10 mouse cellular contexts compared by ENCODE assay signal in the genomic region with DNA sequence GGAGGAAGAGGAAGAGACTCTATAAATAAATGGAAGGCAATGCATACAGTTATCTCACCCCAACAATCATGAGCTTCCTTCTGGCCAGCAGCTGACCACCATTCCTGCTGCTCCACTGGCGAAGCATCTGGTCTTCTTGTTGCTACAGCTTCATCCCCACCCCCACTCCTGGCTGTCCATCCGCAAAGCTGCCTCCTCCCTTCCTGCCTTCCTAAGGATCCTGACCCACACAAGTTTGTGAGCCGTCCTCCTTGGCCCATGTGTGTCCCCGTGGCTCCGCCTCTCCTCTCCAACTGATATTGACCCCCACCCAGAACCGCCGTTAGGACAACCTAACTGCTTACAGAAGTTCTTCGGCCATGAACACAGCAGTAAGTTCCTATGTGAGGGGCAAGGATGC. TPM values are rescaled to one million over a fixed set of nuclear protein-coding genes. Genes with fewer than 3 reads are reported as not detected.
A peak's percentile ranks its signal among the peaks of the same experiment; 100 is the strongest.
DNase-seq lines count a peak whose midpoint lies in the region; ATAC-seq and TF ChIP-seq lines count a peak whose summit lies in the region.
"Had no signal": no experiment of that assay in that cellular context is flagged by ENCODE, and none has a peak within 500 bp of the region (broad histone marks: within the 10 kb centered on the region; RNA-seq: fewer than 3 reads in every experiment).

No protein-coding gene starts in this region.

- no peak for TF ChIP-seq CTCF in heart, adult 2 months (IDR thresholded peaks at IDR 0.05)

- H3K27me3 ChIP-seq in heart, embryonic 11.5 days (ENCODE audit: control insufficient read depth, insufficient read depth, low read length) = no peaks in the 10 kb centered on the region
- no peaks in the 10 kb centered on the region for H3K27me3 ChIP-seq in heart, adult 2 months (ENCODE audit: control insufficient read depth, insufficient read depth, low read length)

- no peak overlapping the region for H3K4me3 ChIP-seq in heart, embryonic 11.5 days (ENCODE audit: low read depth, low read length)
- no peak overlapping the region for H3K4me3 ChIP-seq in heart, adult 2 months
- H3K4me3 ChIP-seq: myocyte had no signal

- 24% methylated on average over 8 of the region's 8 CpGs for WGBS in heart, embryonic 11.5 days (ENCODE audit: insufficient replicate concordance)
- WGBS in heart, adult 2 months = 25% methylated on average over 8 of the region's 8 CpGs

- H3K9me3 ChIP-seq in heart, embryonic 11.5 days (replicated peaks; ENCODE audit: control insufficient read depth, low read length) = no peaks in the 10 kb centered on the region

- no peak for TF ChIP-seq POLR2A in heart, adult 2 months (IDR thresholded peaks at IDR 0.05; ENCODE audit: insufficient read depth, low read depth, low read length)

- H3K27ac ChIP-seq in heart, embryonic 11.5 days (ENCODE audit: low read depth, low read length) = peak overlapping the region; percentile 65
- no peak overlapping the region for H3K27ac ChIP-seq in heart, adult 2 months

- peaks cover 62% of the 10 kb centered on the region for H3K4me1 ChIP-seq in heart, embryonic 11.5 days (ENCODE audit: control insufficient read depth, insufficient read depth, low read length)
- H3K4me1 ChIP-seq in heart, adult 2 months (ENCODE audit: control insufficient read depth, insufficient read depth, low read length) = peaks cover 8% of the 10 kb centered on the region

- no peaks in the 10 kb centered on the region for H3K36me3 ChIP-seq in heart, embryonic 11.5 days (ENCODE audit: control insufficient read depth, insufficient read depth, low read length)
- H3K36me3 ChIP-seq in heart, adult 2 months (ENCODE audit: control insufficient read depth, insufficient read depth, low read length) = no peaks in the 10 kb centered on the region

- H3K9ac ChIP-seq in heart, embryonic 11.5 days (ENCODE audit: low read depth, low read length) = no peak overlapping the region
- H3K9ac ChIP-seq in heart, adult 2 months (ENCODE audit: low read depth, low read length) = no peak overlapping the region

- no peak for DNase-seq in heart, adult 2 months
- DNase-seq in lung, postnatal 10 days = peak; percentile 41
- no peak for DNase-seq in lung, postnatal 14 days
- DNase-seq in heart, postnatal 4 days = peak; percentile 55
- peak; percentile 70 for DNase-seq in retina, postnatal 1 day
- DNase-seq in adrenal gland, adult (ENCODE audit: inconsistent age in 2 of 2, low spot score in 1 of 2) = no peak
- DNase-seq in spleen, adult 12 weeks (ENCODE audit: low spot score) = no peak
- DNase-seq: cerebellum, adult 9-10 months had no signal

- peak overlapping the region; percentile 52 for H3K4me2 ChIP-seq in heart, embryonic 11.5 days

- no peak for TF ChIP-seq EP300 in heart, adult 2 months (IDR thresholded peaks at IDR 0.05; ENCODE audit: insufficient read depth, low read depth, low read length)

- ATAC-seq in heart, embryonic 11.5 days (replicated peaks; ENCODE audit: insufficient number of reproducible peaks, low FRiP score, low TSS enrichment) = no peak

- no peaks in the 10 kb centered on the region for H3K79me2 ChIP-seq in heart, adult 2 months (replicated peaks; ENCODE audit: control insufficient read depth, insufficient read depth, low read length)

- intact Hi-C loops in heart, adult 2 months (cut with DNase I) = no loop called here

RNA-seq across cellular contexts. Expression of a gene that starts 16.3 kb away (rescaled TPM):
- 113 and 164 TPM in 2 replicates for polyA plus RNA-seq in heart, embryonic 11.5 days (2014; fragmentation: Nextera tagmentation; extraction: Ambion mirVana)
- 1 to 10 TPM; 9.3 to 9.8 TPM for total RNA-seq in heart, adult 2 months (2021)
- polyA plus RNA-seq in heart, adult 2 months (2012; rRNA removed) = 12.9 and 13.1 TPM in 2 replicates
- total RNA-seq in heart, postnatal 4 days (2021) = 10 to 100 TPM; 70.4 to 74.9 TPM

Comparison
In these comparisons a context has a peak if more than half of its experiments do, and no peak if none do; other contexts are left out.
1. DNase-seq: peak in lung, postnatal 10 days (single experiment), heart, postnatal 4 days (single experiment) and retina, postnatal 1 day (single experiment); none in heart, adult 2 months (0 of 2), lung, postnatal 14 days (single experiment), adrenal gland, adult (0 of 2) and spleen, adult 12 weeks (single experiment).
2. RNA of a gene that starts 16.3 kb away (total RNA-seq): 70.4 to 74.9 TPM in heart, postnatal 4 days; 9.3 to 9.8 TPM in heart, adult 2 months; every median in the first group is over 4 times any median in the second.